Mouse (Mus musculus): ENCODE results near the gene Drg2. TPM values are rescaled to one million over a fixed set of nuclear protein-coding genes. Genes with fewer than 3 reads are reported as not detected.

Drg2 gene
- polyA plus RNA-seq, 1 experiment: 26.4 TPM

DNA sequence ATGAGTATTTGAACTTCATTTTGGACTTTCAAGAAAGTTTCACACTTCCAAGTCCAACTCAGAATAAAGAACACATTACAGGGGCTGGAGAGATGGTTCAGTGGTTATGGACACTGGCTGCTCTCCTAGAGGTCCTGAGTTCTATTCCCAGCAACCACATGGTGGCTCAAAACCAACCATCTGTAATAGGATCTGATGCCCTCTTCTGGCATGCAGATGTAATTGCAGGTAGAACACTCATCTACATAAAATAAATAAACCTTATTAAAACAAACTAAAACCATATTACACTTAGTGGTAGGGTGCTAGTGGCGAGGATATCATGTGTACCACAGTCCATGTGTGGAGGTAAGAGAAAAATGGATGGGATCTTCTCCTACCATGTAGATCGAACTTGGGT is 58.1 kb downstream of the Drg2 start:
- WGBS: 80% methylated on average over 2 of the region's 2 CpGs
- DNase-seq (ENCODE audit: low read depth in 1 of 2, low spot score in 2 of 2): no peak

DNA sequence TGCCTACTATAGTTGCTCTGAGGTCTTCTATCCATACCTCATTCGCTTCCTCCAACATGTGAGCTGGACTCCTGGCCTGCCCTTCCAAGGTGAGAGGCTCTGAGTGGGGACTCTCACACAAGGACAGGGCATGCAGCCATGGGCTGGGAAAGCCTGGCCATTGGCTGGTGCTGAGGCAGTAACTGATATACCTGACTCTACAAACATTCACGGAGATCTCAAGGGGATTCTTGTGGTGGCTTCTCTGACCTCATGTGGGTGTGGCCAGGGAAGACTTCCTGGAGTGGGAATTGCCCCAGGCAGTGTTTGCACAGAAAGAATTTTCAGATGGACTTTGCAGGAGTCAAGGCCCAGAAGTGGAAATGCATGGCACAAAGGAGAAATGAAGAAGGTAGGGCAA is 60.5 kb downstream of the Drg2 start:
- H3K36me3 ChIP-seq (ENCODE audit: control insufficient read depth, insufficient read depth, low read length): no peaks in the 10 kb centered on the region
- H3K27ac ChIP-seq (ENCODE audit: insufficient read depth, low read length): no peak overlapping the region
- H3K4me3 ChIP-seq (ENCODE audit: extremely low read depth, insufficient read depth, insufficient read length): no peak overlapping the region
- H3K27me3 ChIP-seq (ENCODE audit: control insufficient read depth, insufficient read depth, low read length): no peaks in the 10 kb centered on the region
- H3K4me1 ChIP-seq (ENCODE audit: control insufficient read depth, insufficient read depth, insufficient read length): no peaks in the 10 kb centered on the region
- DNase-seq (ENCODE audit: low read depth in 1 of 2, low spot score in 2 of 2): no peak
- 79% methylated on average over 2 of the region's 2 CpGs for WGBS
- TF ChIP-seq POLR2A (IDR thresholded peaks at IDR 0.05; ENCODE audit: low read depth, low read length) (no peak), CTCF (IDR thresholded peaks at IDR 0.05; ENCODE audit: extremely low read depth, insufficient read depth, insufficient read length, insufficient replicate concordance) (no peak)

More for the DNA sequence above, 58.1 kb downstream of the Drg2 start:
- Histone ChIP-seq H3K27me3 (ENCODE audit: control insufficient read depth, insufficient read depth, low read length) (peaks cover 4% of the 10 kb centered on the region; the same call in 1 of the 2 replicates), H3K27ac (ENCODE audit: insufficient read depth, low read length) (no peak overlapping the region), H3K4me3 (ENCODE audit: extremely low read depth, insufficient read depth, insufficient read length) (no peak overlapping the region), H3K4me1 (ENCODE audit: control insufficient read depth, insufficient read depth, insufficient read length) (no peaks in the 10 kb centered on the region), H3K36me3 (ENCODE audit: control insufficient read depth, insufficient read depth, low read length) (no peaks in the 10 kb centered on the region)
- TF ChIP-seq POLR2A (IDR thresholded peaks at IDR 0.05; ENCODE audit: low read depth, low read length) (no peak), CTCF (IDR thresholded peaks at IDR 0.05; ENCODE audit: extremely low read depth, insufficient read depth, insufficient read length, insufficient replicate concordance) (no peak)

DNA sequence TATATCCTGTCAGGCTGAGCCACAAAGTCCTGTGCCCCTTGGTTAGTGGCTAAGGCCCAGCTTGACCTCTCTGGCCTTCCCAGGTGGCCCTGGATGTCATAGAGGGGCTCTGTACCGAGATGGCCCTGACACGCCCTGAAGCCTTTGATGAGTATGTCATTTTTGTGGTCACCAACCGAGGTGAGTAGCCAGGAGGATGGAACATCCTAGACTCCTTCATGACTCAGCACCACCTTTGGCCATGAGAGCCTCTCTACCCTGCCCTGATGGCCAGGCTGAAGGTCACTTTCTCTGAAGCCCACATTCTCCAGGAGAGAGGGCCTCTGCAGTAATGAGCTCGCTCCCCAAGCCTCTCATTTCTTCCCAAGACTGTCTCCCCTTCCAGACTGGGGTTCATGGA is 63.9 kb downstream of the Drg2 start:
- no peak for TF ChIP-seq POLR2A (IDR thresholded peaks at IDR 0.05; ENCODE audit: low read depth, low read length)
- TF ChIP-seq CTCF (IDR thresholded peaks at IDR 0.05; ENCODE audit: extremely low read depth, insufficient read depth, insufficient read length, insufficient replicate concordance): no peak
- 71% methylated on average over 4 of the region's 4 CpGs for WGBS
- Histone ChIP-seq H3K27me3 (ENCODE audit: control insufficient read depth, insufficient read depth, low read length) (no peaks in the 10 kb centered on the region), H3K27ac (ENCODE audit: insufficient read depth, low read length) (no peak overlapping the region), H3K36me3 (ENCODE audit: control insufficient read depth, insufficient read depth, low read length) (no peaks in the 10 kb centered on the region), H3K4me1 (ENCODE audit: control insufficient read depth, insufficient read depth, insufficient read length) (no peaks in the 10 kb centered on the region), H3K4me3 (ENCODE audit: extremely low read depth, insufficient read depth, insufficient read length) (no peak overlapping the region)
- DNase-seq (ENCODE audit: low read depth in 1 of 2, low spot score in 2 of 2): no peak

Other genes with a start within 250 kb of the Drg2 start
- 106 and 140 TPM in 2 replicates for gene Srebf1, start 232.0 kb upstream of the Drg2 start, polyA plus RNA-seq (2012; rRNA removed)
- gene Tom1l2, start 101.7 kb upstream of the Drg2 start, polyA plus RNA-seq (2012; rRNA removed): 28.1 and 36.8 TPM in 2 replicates
- gene Drc3, start 101.3 kb upstream of the Drg2 start, polyA plus RNA-seq (2012; rRNA removed): 0.11 and 0.22 TPM in 2 replicates
- gene Gid4, start 37.4 kb upstream of the Drg2 start, polyA plus RNA-seq (2012; rRNA removed): 10.0 and 11.7 TPM in 2 replicates
- gene Atpaf2, start 36.1 kb upstream of the Drg2 start, polyA plus RNA-seq (2012; rRNA removed): 15.1 and 19.1 TPM in 2 replicates
- 0.52 and 0.69 TPM in 2 replicates for gene Myo15, start 14.7 kb downstream of the Drg2 start, polyA plus RNA-seq (2012; rRNA removed)
- 15.0 and 16.9 TPM in 2 replicates for gene Alkbh5, start 81.8 kb downstream of the Drg2 start, polyA plus RNA-seq (2012; rRNA removed)
- 38.6 and 50.7 TPM in 2 replicates for gene Llgl1, start 245.1 kb downstream of the Drg2 start, polyA plus RNA-seq (2012; rRNA removed)